Mouse (Mus musculus): ENCODE results near the gene Cd247. TPM values are rescaled to one million over a fixed set of nuclear protein-coding genes. Genes with fewer than 3 reads are reported as not detected.

The Cd247 gene
- total RNA-seq, 2 experiments from 2014 or later: 0.29 TPM; not detected in 1

- no peak for ATAC-seq (replicated peaks; ENCODE audit: poor library complexity)
Measured at GRCm38 (mm10) chr1:165849458-165850445, 61.3 kb downstream of the Cd247 start.

DNA sequence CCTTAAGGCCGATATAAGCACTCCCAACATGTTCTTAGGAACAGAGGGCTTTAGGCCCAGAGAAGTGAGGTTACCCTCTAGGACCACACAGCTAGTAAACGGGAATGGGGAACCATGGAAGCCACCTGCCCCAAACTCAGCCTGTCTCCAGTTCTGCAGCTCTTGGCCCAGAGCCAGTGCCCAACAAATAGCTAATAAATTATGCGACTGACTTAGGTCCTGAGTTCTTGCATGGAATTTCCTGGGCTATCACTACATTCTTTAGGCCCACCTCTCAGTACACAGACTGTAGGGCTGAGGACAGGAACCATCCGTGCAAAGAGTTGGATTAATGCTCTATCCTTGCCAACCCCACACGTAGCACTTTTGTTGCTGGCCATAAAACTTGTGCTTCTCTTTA, 63.6 kb downstream of the Cd247 start:
- no peak for ATAC-seq (replicated peaks; ENCODE audit: poor library complexity)

DNA sequence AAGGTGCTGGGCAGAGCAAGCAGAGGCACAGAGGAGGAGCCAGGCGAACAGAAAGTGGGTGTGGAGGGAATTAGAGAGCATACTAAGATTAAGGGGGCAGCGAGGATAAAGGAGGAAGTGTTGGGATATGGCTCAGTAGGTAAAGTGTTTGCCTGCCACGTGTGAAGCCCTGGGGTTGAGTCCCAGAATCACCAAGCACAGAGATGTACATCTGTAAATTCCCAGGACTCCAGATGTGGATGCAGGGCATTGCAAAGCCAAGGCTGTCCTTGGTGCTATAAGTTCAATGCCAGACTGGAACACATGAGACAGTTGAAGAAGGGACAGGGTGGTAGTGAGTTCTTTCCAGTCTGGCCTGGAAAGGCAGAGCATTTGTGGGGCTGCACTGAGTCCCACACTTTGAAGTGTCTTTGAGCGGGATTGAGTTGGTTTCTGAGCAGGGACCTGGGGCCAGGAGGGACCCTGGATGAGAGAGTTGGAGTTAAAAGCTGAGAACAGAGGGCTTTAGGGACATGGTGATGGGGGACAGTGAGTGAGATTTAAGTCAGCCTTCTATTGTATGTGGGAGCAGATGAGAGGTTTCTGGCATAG, 64.7 kb downstream of the Cd247 start:
- no peak for ATAC-seq (replicated peaks; ENCODE audit: poor library complexity)

- ATAC-seq (replicated peaks; ENCODE audit: poor library complexity): peak; percentile 61
Measured at GRCm38 (mm10) chr1:165853729-165854420, 65.4 kb downstream of the Cd247 start.

DNA sequence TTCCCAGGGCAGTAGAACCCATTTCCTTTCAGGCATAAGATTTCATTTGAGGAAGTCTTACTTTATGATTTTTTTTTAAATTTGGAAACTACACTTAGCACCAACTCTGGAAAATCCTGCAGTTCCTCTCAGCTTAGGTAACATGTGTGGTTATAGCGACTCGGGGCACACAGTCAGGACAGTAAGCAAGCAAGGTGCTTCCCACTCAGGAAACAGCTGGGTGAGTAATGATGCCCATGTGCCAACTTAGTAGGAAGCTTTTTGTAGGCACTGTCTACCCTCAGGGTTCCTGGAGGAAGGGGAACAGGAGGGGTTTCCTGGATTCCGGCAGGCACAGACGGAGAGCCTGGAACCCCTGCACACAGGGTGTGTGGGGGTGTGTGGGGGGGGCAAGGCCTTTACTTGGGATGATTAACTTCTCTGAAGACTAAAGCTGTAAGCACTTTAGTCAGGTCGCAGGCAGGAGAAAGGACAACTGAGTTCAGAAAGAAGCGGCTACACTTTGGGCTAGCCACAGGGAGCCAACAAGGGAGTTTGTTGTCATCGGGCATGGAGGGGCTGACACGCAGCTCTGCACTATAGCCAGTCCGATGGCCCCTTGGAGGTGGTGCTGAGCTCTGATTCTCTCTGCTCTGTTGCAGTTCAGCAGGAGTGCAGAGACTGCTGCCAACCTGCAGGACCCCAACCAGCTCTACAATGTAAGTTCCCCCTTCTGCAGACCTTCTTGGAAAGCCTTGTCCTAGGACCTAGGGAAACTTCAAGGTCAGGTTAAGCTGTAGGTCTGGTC, 67.5 kb downstream of the Cd247 start:
- peak; percentile 35 for ATAC-seq (replicated peaks; ENCODE audit: poor library complexity)

DNA sequence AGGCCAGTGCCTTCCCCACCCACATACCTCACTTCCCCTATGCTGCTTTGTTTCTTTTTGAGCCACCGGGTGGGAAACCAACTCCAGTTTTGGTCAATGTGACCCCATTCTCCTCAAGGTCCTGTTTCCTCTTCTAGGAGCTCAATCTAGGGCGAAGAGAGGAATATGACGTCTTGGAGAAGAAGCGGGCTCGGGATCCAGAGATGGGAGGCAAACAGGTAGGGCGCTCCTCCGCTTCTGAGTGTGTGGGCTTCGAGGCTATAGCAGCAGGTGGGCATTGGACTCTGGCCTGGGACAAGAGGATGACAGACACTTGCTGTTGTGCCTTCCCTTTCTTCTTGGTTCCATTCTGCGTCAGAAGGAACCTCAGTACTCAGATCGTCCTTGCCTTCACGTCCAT, 68.8 kb downstream of the Cd247 start:
- ATAC-seq (replicated peaks; ENCODE audit: poor library complexity): no peak

GRCm38 (mm10) chr1:165858356-165858755, 69.9 kb downstream of the Cd247 start:
- peak; percentile 58 for ATAC-seq (replicated peaks; ENCODE audit: poor library complexity)

DNA sequence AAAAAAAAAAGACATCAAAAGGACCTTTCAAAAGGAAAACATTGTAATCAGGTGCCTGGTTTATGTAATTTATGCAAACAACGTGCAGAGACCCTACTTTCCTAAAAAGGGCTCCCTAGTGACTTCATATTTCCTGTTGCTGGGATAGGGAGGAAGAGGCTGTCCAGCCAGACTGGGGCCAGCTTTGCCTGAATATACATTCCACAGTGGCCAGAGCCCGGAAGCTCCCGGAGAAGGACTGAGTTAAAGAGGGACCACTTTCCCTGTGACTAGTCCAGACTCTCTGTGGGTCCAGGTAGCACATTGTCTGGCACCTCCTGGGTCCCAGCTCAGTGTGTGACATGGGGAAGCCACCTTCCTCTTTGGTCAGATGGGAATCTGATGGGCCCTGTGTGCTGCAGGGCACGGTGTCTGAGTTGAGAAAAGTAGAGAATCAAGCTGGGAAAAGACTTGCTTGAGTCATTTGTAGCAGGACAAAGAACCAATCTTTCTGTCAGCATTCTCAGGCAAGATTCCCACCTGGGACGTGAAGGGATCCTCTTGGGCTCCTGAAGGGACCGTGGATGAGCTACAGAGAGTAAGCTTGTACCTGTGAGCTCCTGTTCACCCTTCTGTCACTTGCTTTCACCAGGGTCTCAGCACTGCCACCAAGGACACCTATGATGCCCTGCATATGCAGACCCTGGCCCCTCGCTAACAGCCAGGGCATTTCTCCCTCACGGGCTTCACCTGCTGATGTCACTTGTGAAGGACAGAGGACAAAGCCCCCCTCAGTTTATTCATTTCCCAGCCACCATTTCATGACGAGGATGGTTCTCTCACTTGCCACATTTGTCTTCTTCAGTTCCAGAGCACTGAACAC, 72.1 kb downstream of the Cd247 start:
- ATAC-seq (replicated peaks; ENCODE audit: poor library complexity): no peak

DNA sequence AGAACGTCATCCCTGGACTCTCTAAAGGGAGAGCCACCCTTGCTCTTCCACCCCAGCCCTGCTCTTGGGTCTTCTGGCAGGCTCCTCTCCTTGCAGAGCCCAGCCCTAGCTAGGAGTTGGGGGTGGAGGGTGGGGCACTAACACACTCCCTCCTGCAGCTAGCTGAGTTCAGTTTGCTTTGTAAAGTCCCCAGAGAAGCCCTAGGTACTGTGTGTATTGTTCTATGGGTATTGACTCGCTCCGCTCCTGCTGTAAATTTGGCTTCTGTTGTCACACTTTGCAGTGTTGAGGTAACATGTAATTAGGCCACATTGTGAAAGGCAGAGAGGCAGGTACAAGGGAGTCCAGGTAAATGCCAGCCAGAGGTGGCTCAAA, 72.7 kb downstream of the Cd247 start:
- ATAC-seq (replicated peaks; ENCODE audit: poor library complexity): no peak

GRCm38 (mm10) chr1:165862059-165862458, 73.6 kb downstream of the Cd247 start:
- no peak for ATAC-seq (replicated peaks; ENCODE audit: poor library complexity)

DNA sequence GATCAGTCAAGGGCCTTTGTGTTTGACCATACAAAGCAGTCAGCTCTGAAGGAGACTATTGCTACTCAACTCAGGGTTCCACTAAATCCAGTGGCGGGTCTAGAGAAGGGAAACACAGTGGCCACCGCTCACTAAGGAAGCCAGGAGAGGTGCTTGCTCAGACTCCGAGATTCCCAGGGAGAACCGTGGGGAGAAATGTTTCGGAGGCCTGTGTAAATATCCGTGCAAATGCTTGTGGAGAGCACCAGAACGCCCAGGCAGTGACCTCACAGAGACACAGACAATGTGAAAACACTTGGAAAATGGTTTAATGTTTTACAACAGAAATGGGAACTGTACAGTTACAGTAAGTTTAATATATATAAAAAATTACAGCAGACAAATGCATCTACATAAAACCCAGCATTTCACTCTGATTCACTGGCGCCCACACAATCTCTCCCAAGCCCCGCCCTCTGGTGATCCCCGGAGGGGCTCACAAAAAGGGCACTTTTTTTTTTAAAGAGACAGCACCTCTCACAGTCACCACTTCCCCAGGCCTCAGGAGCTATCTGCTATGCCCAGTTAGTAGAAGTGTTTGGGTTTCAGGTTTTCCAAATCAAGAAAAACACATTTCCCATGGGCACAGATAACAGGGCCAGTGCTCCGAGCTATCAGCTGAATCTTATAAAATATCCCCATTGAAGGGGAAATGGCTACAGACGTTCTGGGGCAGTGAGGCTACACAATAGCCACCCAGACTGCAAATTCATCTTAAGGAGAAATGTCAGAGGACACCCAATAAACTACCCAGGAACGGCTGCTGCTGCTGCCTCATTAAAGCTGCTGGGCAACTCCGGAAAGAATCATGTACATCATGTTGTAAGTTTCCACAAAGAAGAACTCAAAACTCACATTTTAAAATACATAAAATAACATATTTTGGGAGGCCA, 76.6 kb downstream of the Cd247 start:
- ATAC-seq (replicated peaks; ENCODE audit: poor library complexity): peak; percentile 54

DNA sequence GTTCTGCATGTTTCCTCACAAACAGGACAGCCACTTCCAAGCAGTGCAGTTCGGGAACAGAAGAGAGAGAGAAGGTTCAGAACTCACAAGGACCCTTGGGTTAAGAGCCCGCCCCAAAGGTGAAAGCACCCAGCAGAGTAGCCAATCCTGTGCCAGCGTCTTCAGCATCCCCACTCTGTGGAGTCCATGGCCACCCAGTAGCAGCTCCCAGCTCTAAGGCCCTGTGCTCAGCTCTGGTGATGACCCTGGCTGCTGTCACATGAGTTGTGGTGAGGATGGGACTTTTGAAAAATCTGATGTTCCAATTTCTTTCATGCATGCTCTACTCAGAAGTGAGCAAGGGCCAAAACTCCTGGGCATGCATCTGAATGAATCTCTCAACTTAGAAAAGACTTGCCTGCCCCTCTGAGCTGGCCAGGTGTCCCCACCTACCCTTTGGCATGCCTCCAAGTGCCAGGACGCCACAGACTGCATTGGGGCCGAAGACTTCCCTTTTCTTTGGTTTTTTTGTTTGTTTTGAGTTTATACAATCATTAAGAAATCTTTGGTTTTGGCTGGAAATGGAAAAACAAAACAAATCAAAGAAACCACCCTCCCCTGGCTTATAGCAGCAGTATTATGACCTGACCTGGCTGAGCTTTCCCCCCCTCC, 78.3 kb downstream of the Cd247 start:
- no peak for ATAC-seq (replicated peaks; ENCODE audit: poor library complexity)

- ATAC-seq (replicated peaks; ENCODE audit: poor library complexity): peak; percentile 68
Measured at GRCm38 (mm10) chr1:165868659-165869058, 80.2 kb downstream of the Cd247 start.

GRCm38 (mm10) chr1:165874645-165875044, 86.2 kb downstream of the Cd247 start:
- no peak for ATAC-seq (replicated peaks; ENCODE audit: poor library complexity)

GRCm38 (mm10) chr1:165875520-165876284, 87.2 kb downstream of the Cd247 start:
- ATAC-seq (replicated peaks; ENCODE audit: poor library complexity): peak; percentile 81

- ATAC-seq (replicated peaks; ENCODE audit: poor library complexity): peak; percentile 18; the same call in 1 of the 2 replicates
Measured at GRCm38 (mm10) chr1:165878751-165879150, 90.3 kb downstream of the Cd247 start.

DNA sequence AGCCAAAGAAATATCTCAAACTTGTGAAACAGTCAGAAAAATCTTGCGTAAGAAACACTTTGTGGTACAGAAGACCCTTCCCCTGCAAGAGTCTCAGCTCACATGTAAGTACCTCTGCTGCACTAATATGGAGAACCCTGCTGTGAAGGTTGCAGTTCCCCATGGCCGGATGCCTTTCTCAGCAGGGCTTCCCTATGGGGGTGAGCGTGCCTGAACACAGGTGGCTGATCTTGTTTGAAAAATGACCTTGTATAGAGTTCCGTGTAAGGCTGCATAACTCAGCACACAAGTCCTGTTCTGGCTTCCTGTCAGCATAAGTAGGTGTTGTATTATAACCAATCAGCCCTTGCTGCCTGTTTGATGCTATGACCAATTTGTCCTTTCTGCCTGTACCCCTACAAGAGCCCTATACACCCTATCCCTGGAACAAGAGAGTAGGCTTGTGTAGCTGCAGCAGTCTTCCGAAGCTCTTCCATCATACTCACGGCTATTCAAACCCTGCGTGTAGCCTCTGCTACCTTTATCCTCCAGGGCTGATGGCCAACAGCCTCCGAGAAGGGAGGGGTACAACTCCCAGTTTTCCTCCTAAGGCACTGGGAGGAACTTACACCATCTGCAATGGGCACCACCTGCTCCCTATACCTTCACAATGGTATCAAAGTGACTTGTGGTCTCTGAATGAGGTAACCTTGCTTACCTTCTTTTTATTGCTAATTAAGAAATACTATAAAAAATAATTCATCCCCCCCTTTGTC, 93.8 kb downstream of the Cd247 start:
- ATAC-seq (replicated peaks; ENCODE audit: poor library complexity): no peak

Measured in megakaryocyte progenitor cell, adult 5-6 weeks (primary cell).